Mouse (Mus musculus) heart, adult 2 months (tissue): Measurements from ENCODE around the gene Pde4b. TPM values are rescaled to one million over a fixed set of nuclear protein-coding genes. Genes with fewer than 3 reads are reported as not detected.

Experiments used
- DNase-seq, 2 experiments: peaks; one replicate each; pipeline ENCODE4 v3.0.0; 2021
- H3K27ac ChIP-seq: fragments of 200-600 bp; 2 replicates; pipeline ENCODE4 v1.8.1; 2022
- H3K27me3 ChIP-seq: fragments of 200-500 bp; 2 replicates; pipeline ENCODE4 v1.6.1; 2012; ENCODE audit warnings: mild to moderate bottlenecking, low read length, inconsistent platforms, mixed read lengths; ENCODE audit not compliant: control insufficient read depth, insufficient read depth
- H3K36me3 ChIP-seq: fragments of 200-500 bp; 2 replicates; pipeline ENCODE4 v1.6.1; 2012; ENCODE audit warnings: low read length, inconsistent platforms; ENCODE audit not compliant: control insufficient read depth, insufficient read depth
- H3K4me1 ChIP-seq: fragments of 200-500 bp; 2 replicates; pipeline ENCODE4 v1.6.1; 2011; ENCODE audit warnings: low read length; ENCODE audit not compliant: control insufficient read depth, insufficient read depth
- H3K4me3 ChIP-seq: fragments of 200-600 bp; 2 replicates; pipeline ENCODE4 v1.8.1; 2022
- H3K79me2 ChIP-seq: fragments of 200-500 bp; replicated peaks from 2 replicates; pipeline ENCODE4 v1.6.1; 2012; ENCODE audit warnings: mild to moderate bottlenecking, inconsistent platforms, low read length, moderate library complexity, mixed read lengths; ENCODE audit not compliant: control insufficient read depth, insufficient read depth
- H3K9ac ChIP-seq: fragments of 200-500 bp; 2 replicates; pipeline ENCODE4 v1.6.1; 2012; ENCODE audit warnings: low read depth, mild to moderate bottlenecking, control low read depth, inconsistent platforms, low read length, mixed read lengths
- CTCF ChIP-seq: fragments of 200-600 bp; IDR thresholded peaks from 2 replicates; pipeline ENCODE4 v1.8.1; 2022; ENCODE audit warnings: antibody characterized with exemption, mild to moderate bottlenecking, moderate library complexity
- EP300 ChIP-seq: fragments of 200-500 bp; IDR thresholded peaks from 2 replicates; pipeline ENCODE4 v1.6.1; 2011; ENCODE audit warnings: low read depth, low read length, control low read depth; ENCODE audit not compliant: insufficient read depth
- POLR2A ChIP-seq: fragments of 200-500 bp; IDR thresholded peaks from 2 replicates; pipeline ENCODE4 v1.6.1; 2011; ENCODE audit warnings: mild to moderate bottlenecking, low read depth, low read length, control low read depth; ENCODE audit not compliant: insufficient read depth
- WGBS: fragments of 180-500 bp; shearing (Covaris S2); methylation state at CpG from one replicate; pipeline ENCODE4 v1.1.7; 2018; 5-methylcytosine and 5-hydroxymethylcytosine counted together
- intact Hi-C: fragments of 180-260 bp; cut with DNase I; formaldehyde crosslinking; loops from one replicate; pipeline ENCODE4 v1.15.1; 2025
- polyA plus RNA-seq: library from polyadenylated mRNA; depleted of rRNA; stranded (reverse); fragments of >200 nt; gene quantifications from 2 replicates; pipeline ENCODE4 v1.2.3, GENCODE M21; 2012
- total RNA-seq, 2 experiments: library from RNA; stranded (reverse); gene quantifications; 2 replicates each; pipeline ENCODE4 v1.2.3; 2021

The Pde4b gene
- total and polyA plus RNA-seq, 3 experiments, result 16.3 to 29.4 (median 28.2) TPM

GRCm38 (mm10) chr4:102256170-102256960 lies 169.0 kb downstream of the Pde4b start:
- Histone ChIP-seq H3K9ac (no peak overlapping the region; the same call in 1 of the 2 replicates), H3K27me3 (no peaks in the 10 kb centered on the region), H3K27ac (peak overlapping the region; percentile 73), H3K36me3 (no peaks in the 10 kb centered on the region), H3K79me2 (no peaks in the 10 kb centered on the region), H3K4me3 (peak overlapping the region; percentile 48), H3K4me1 (peaks cover 1% of the 10 kb centered on the region; the same call in 1 of the 2 replicates)
- 57% methylated on average over 6 of the region's 6 CpGs for WGBS
- no peak for DNase-seq
- TF ChIP-seq CTCF (no peak), POLR2A (no peak), EP300 (no peak)
- intact Hi-C loops, result no loop called here

- no peak for DNase-seq
- no peak overlapping the region for H3K4me3 ChIP-seq
- intact Hi-C loops, result no loop called here
- TF ChIP-seq POLR2A (no peak), CTCF (no peak), EP300 (no peak)
- no peaks in the 10 kb centered on the region for H3K79me2 ChIP-seq
- H3K4me1 ChIP-seq, result no peaks in the 10 kb centered on the region
- H3K27ac ChIP-seq, result no peak overlapping the region
- H3K27me3 ChIP-seq, result no peaks in the 10 kb centered on the region
- no peaks in the 10 kb centered on the region for H3K36me3 ChIP-seq
- H3K9ac ChIP-seq, result no peak overlapping the region
Measured at GRCm38 (mm10) chr4:102260216-102260615, 172.9 kb downstream of the Pde4b start.

- Histone ChIP-seq H3K9ac (no peak overlapping the region), H3K4me1 (no peaks in the 10 kb centered on the region), H3K79me2 (no peaks in the 10 kb centered on the region), H3K27ac (no peak overlapping the region), H3K36me3 (peaks cover 2% of the 10 kb centered on the region; the same call in 1 of the 2 replicates), H3K27me3 (no peaks in the 10 kb centered on the region), H3K4me3 (no peak overlapping the region)
- DNase-seq, result no peak
- intact Hi-C loops, result no loop called here
- no peak for TF ChIP-seq EP300
- TF ChIP-seq POLR2A, result no peak
- TF ChIP-seq CTCF, result no peak
- WGBS, result 44% methylated on average over 3 of the region's 3 CpGs
Measured at GRCm38 (mm10) chr4:102272313-102272712, 185.0 kb downstream of the Pde4b start.

DNA sequence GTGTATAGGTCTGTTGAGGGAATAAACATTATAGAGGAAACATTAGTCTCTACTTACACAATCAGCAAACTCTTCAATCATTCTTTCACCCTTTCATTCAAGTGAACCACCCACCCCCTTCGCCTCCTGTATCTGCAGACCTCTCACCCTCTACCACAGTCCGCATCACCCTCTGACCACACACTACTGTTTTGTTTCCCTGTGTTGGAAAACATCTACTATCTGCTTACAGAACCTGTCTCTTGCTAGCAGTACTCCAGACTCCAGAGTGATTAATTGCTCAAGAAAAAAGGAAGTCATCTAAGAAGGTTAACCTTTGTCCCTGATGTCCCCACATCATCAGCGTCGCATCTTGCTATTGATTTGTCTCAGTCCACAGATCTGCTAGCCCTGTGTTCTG lies 185.4 kb downstream of the Pde4b start:
- no peak overlapping the region for H3K9ac ChIP-seq
- H3K27ac ChIP-seq, result no peak overlapping the region
- no peaks in the 10 kb centered on the region for H3K79me2 ChIP-seq
- H3K36me3 ChIP-seq, result peaks cover 2% of the 10 kb centered on the region; the same call in 1 of the 2 replicates
- no peaks in the 10 kb centered on the region for H3K4me1 ChIP-seq
- TF ChIP-seq POLR2A (no peak), EP300 (no peak), CTCF (no peak)
- H3K27me3 ChIP-seq, result no peaks in the 10 kb centered on the region
- DNase-seq, result no peak
- intact Hi-C loops, result no loop called here
- 88% methylated on average over 4 of the region's 4 CpGs for whole genome bisulfite sequencing
- H3K4me3 ChIP-seq, result no peak overlapping the region

- Histone ChIP-seq H3K27me3 (no peaks in the 10 kb centered on the region), H3K4me1 (peaks cover 1% of the 10 kb centered on the region), H3K36me3 (peaks cover 2% of the 10 kb centered on the region; the same call in 1 of the 2 replicates), H3K9ac (no peak overlapping the region), H3K27ac (no peak overlapping the region), H3K4me3 (no peak overlapping the region), H3K79me2 (no peaks in the 10 kb centered on the region; the same call in 1 of the 2 replicates)
- WGBS, result 59% methylated on average over 4 of the region's 4 CpGs
- TF ChIP-seq EP300 (no peak), POLR2A (no peak), CTCF (no peak)
- intact Hi-C loops, result no loop called here
- DNase-seq, result no peak
Measured at GRCm38 (mm10) chr4:102275716-102276115, 188.4 kb downstream of the Pde4b start.

GRCm38 (mm10) chr4:102278958-102279357 lies 191.6 kb downstream of the Pde4b start:
- Histone ChIP-seq H3K79me2 (no peaks in the 10 kb centered on the region; the same call in 1 of the 2 replicates), H3K27ac (no peak overlapping the region), H3K36me3 (peaks cover 2% of the 10 kb centered on the region; the same call in 1 of the 2 replicates), H3K9ac (peak overlapping the region; percentile 5; the same call in 1 of the 2 replicates), H3K4me1 (peaks cover 1% of the 10 kb centered on the region), H3K27me3 (no peaks in the 10 kb centered on the region), H3K4me3 (no peak overlapping the region)
- TF ChIP-seq EP300 (no peak), CTCF (no peak), POLR2A (no peak)
- intact Hi-C loops, result no loop called here
- peak in 1 of 2 experiments; percentile 4 for DNase-seq
- 26% methylated on average over 2 of the region's 2 CpGs for WGBS
